Mouse (Mus musculus): ENCODE measurements at regions not wholly inside any gene's neighbourhood (a gene's known extent, or its start where the extent isn't known, plus 50 kb on each side); places are given as distances from the start of the nearest gene placed in this dataset.

GRCm38 (mm10) chr15:84616880-84617279 lies 52.5 kb upstream of the Prr5 start:
- DNase-seq, result peak; percentile 82

GRCm38 (mm10) chr15:84613536-84614527 lies 55.6 kb upstream of the Prr5 start:
- DNase-seq, result peak; percentile 89

- no peak for DNase-seq
These were observed 55.3 kb upstream of the Rtl6 start for GRCm38 (mm10) chr15:84612961-84613360.

- DNase-seq, result peak; percentile 43
These were observed 52.3 kb upstream of the Rtl6 start for GRCm38 (mm10) chr15:84609825-84610442.

- no peak for DNase-seq
These were observed 51.4 kb upstream of the Rtl6 start for GRCm38 (mm10) chr15:84609063-84609462.
